Mouse (Mus musculus) lung, postnatal 0 days (tissue): Measurements from ENCODE around the gene Lrp3.

Experiments
- CTCF ChIP-seq: IDR thresholded peaks from 2 replicates; pipeline ENCODE4 v1.5.1; 2016; ENCODE audit warnings: antibody characterized with exemption, mild to moderate bottlenecking
- EP300 ChIP-seq: IDR thresholded peaks from 2 replicates; pipeline ENCODE4 v1.6.1; 2016; ENCODE audit warnings: antibody characterized with exemption, mild to moderate bottlenecking, control low read depth

DNA sequence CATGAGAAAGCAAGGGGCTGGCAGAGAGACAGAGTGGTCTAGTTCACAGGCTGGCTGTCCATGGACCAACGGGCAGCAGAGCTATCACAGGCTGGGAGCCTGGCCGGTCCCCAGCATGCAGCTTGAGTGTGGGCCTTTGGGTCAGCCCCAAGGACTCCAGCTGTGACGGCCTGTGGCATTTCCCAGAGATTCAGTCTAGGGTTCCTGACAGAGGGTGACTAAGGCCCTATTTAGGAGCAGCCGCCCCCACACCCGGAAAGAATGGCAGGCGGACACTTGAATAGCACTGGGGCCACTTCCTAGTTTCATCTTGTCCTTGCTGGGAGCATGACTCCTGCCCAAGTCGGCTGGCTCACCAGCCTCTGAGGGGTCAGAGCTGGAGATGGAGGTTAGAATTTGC is 51.7 kb downstream of the Lrp3 start:
- TF ChIP-seq EP300: no peak
- TF ChIP-seq CTCF: no peak
